Mouse (Mus musculus) kidney, embryonic 14.5 days (tissue): ENCODE measurements around the gene Rnpc3. TPM values are rescaled to one million over a fixed set of nuclear protein-coding genes. Genes with fewer than 3 reads are reported as not detected.
"Not testable (repeated sequence)": the region's sequence is repeated elsewhere in the genome, so short reads cannot be mapped to it uniquely, and the experiment has no call there.

ENCODE experiments used
- ATAC-seq: fragments of 200-750 bp; cut with Nextera tagmentation; 2 replicates; pipeline ENCODE4 v1.8.0; 2017; ENCODE audit warnings: moderate number of reproducible peaks, mild to moderate bottlenecking, moderate TSS enrichment, moderate library complexity; ENCODE audit not compliant: low FRiP score, low TSS enrichment
- H3K27ac ChIP-seq: fragments of 300-500 bp; sonication (generic); 2 replicates; pipeline ENCODE4 v1.5.1; 2014; ENCODE audit warnings: low read depth, mild to moderate bottlenecking, low read length, moderate library complexity, mixed read lengths
- H3K27me3 ChIP-seq: fragments of 300-500 bp; sonication (generic); 2 replicates; pipeline ENCODE4 v1.6.1; 2014; ENCODE audit warnings: mild to moderate bottlenecking, low read length; ENCODE audit not compliant: control insufficient read depth, insufficient read depth
- H3K36me3 ChIP-seq: fragments of 300-500 bp; sonication (generic); 2 replicates; pipeline ENCODE4 v1.6.1; 2014; ENCODE audit warnings: low read length, mixed read lengths; ENCODE audit not compliant: control insufficient read depth, insufficient read depth
- H3K4me1 ChIP-seq: fragments of 300-500 bp; sonication (generic); 2 replicates; pipeline ENCODE4 v1.6.1; 2014; ENCODE audit warnings: low read length, mixed read lengths; ENCODE audit not compliant: control insufficient read depth, insufficient read depth
- H3K4me2 ChIP-seq: fragments of 300-500 bp; sonication (generic); replicated peaks from 2 replicates; pipeline ENCODE4 v1.6.1; 2014; ENCODE audit warnings: low read depth, mild to moderate bottlenecking, low read length
- H3K4me3 ChIP-seq: fragments of 300-500 bp; sonication (generic); 2 replicates; pipeline ENCODE4 v1.5.1; 2014; ENCODE audit warnings: mild to moderate bottlenecking, low read length
- H3K9ac ChIP-seq: fragments of 300-500 bp; sonication (generic); 2 replicates; pipeline ENCODE4 v1.6.1; 2014; ENCODE audit warnings: low read depth, mild to moderate bottlenecking, low read length, moderate library complexity
- H3K9me3 ChIP-seq: fragments of 300-500 bp; sonication (generic); 2 replicates; pipeline ENCODE4 v1.6.1; 2016; ENCODE audit warnings: low read length; ENCODE audit not compliant: control insufficient read depth
- WGBS: fragments of 180-500 bp; shearing (Covaris S2); extraction: QIAGEN DNeasy Blood & Tissue Kit; methylation state at CpG from one replicate; pipeline ENCODE4 v1.1.7; 2014; 5-methylcytosine and 5-hydroxymethylcytosine counted together
- polyA plus RNA-seq: library from polyadenylated mRNA; unstranded; fragments of >200 nt; fragmentation: Nextera tagmentation; extraction: Ambion mirVana; gene quantifications from 2 replicates; pipeline ENCODE4 v1.2.1, GENCODE M21; 2014

The Rnpc3 gene
- 39.9 and 41.7 TPM in 2 replicates for polyA plus RNA-seq

GRCm38 (mm10) chr3:113629606-113630359 lies at the start of gene Rnpc3:
Gene Rnpc3 (minus strand): TSS chr3:113630149.
- Histone ChIP-seq H3K27ac (peak within 1 kb of the TSS; percentile 98), H3K36me3 (peaks cover 3% of the 10 kb centered on the region; the same call in 1 of the 2 replicates), H3K9ac (peak within 1 kb of the TSS; percentile 80), H3K4me2 (peak within 1 kb of the TSS; percentile 72), H3K9me3 (no peaks in the 10 kb centered on the region), H3K27me3 (no peaks in the 10 kb centered on the region), H3K4me3 (peak within 1 kb of the TSS; percentile 53), H3K4me1 (0 out of 2 replicates have a peak, but pooled peaks cover 2% of the 10 kb centered on the region)
- peak; percentile 99 for ATAC-seq
- WGBS: under 1% methylated on average over 60 of the region's 70 CpGs

- H3K9me3 ChIP-seq: no peaks in the 10 kb centered on the region
- H3K4me2 ChIP-seq: no peak overlapping the region
- peak; percentile 82; the same call in 1 of the 2 replicates for ATAC-seq
- no peaks in the 10 kb centered on the region for H3K27me3 ChIP-seq
- H3K27ac ChIP-seq: no peak overlapping the region
- H3K4me1 ChIP-seq: no peaks in the 10 kb centered on the region
- H3K4me3 ChIP-seq: no peak overlapping the region
- H3K36me3 ChIP-seq: no peaks in the 10 kb centered on the region
- WGBS: 57% methylated on average over 2 of the region's 2 CpGs
- H3K9ac ChIP-seq: no peak overlapping the region
Measured at GRCm38 (mm10) chr3:113656940-113657339, 27.0 kb upstream of the Rnpc3 start.

GRCm38 (mm10) chr3:113654335-113654734 lies 24.4 kb upstream of the Rnpc3 start:
- H3K9ac ChIP-seq: no peak overlapping the region
- no peaks in the 10 kb centered on the region for H3K36me3 ChIP-seq
- H3K4me3 ChIP-seq: no peak overlapping the region
- no peak for ATAC-seq
- H3K27me3 ChIP-seq: no peaks in the 10 kb centered on the region
- 68% methylated on average over 3 of the region's 3 CpGs for WGBS
- H3K9me3 ChIP-seq: no peaks in the 10 kb centered on the region
- no peak overlapping the region for H3K27ac ChIP-seq
- no peak overlapping the region for H3K4me2 ChIP-seq
- H3K4me1 ChIP-seq: no peaks in the 10 kb centered on the region

- H3K27ac ChIP-seq, ATAC-seq, H3K4me2 ChIP-seq, H3K27me3 ChIP-seq, H3K9ac ChIP-seq, H3K36me3 ChIP-seq, H3K9me3 ChIP-seq, H3K4me1 ChIP-seq, H3K4me3 ChIP-seq: not testable (repeated sequence)
- WGBS: 30% methylated on average over 3 of the region's 3 CpGs
Measured at GRCm38 (mm10) chr3:113651386-113651785, 21.4 kb upstream of the Rnpc3 start.

- no peak for ATAC-seq
- 86% methylated on average over 1 of the region's 1 CpGs for WGBS
Measured at GRCm38 (mm10) chr3:113639545-113639944, 9.6 kb upstream of the Rnpc3 start.

GRCm38 (mm10) chr3:113634220-113634619 lies 4.3 kb upstream of the Rnpc3 start:
- no peaks in the 10 kb centered on the region for H3K27me3 ChIP-seq
- 0 out of 2 replicates have a peak, but pooled peaks cover 2% of the 10 kb centered on the region for H3K4me1 ChIP-seq
- H3K9ac ChIP-seq: no peak overlapping the region
- no peak overlapping the region for H3K4me3 ChIP-seq
- H3K27ac ChIP-seq: no peak overlapping the region
- H3K9me3 ChIP-seq: no peaks in the 10 kb centered on the region
- no peak for ATAC-seq
- no peaks in the 10 kb centered on the region for H3K36me3 ChIP-seq
- no peak overlapping the region for H3K4me2 ChIP-seq

More at GRCm38 (mm10) chr3:113639545-113639944, 9.6 kb upstream of the Rnpc3 start:
- H3K9me3 ChIP-seq: no peaks in the 10 kb centered on the region
- H3K36me3 ChIP-seq: no peaks in the 10 kb centered on the region
- H3K27ac ChIP-seq: no peak overlapping the region
- H3K9ac ChIP-seq: no peak overlapping the region
- no peaks in the 10 kb centered on the region for H3K27me3 ChIP-seq
- H3K4me3 ChIP-seq: no peak overlapping the region
- no peaks in the 10 kb centered on the region for H3K4me1 ChIP-seq
- H3K4me2 ChIP-seq: no peak overlapping the region

GRCm38 (mm10) chr3:113631611-113632010 lies 1.7 kb upstream of the Rnpc3 start:
- H3K4me3 ChIP-seq: no peak overlapping the region
- H3K27ac ChIP-seq: no peak overlapping the region
- H3K36me3 ChIP-seq: no peaks in the 10 kb centered on the region; the same call in 1 of the 2 replicates
- H3K4me1 ChIP-seq: 0 out of 2 replicates have a peak, but pooled peaks cover 2% of the 10 kb centered on the region
- no peak overlapping the region for H3K4me2 ChIP-seq
- H3K9ac ChIP-seq: no peak overlapping the region
- no peaks in the 10 kb centered on the region for H3K27me3 ChIP-seq
- no peak for ATAC-seq
- no peaks in the 10 kb centered on the region for H3K9me3 ChIP-seq

GRCm38 (mm10) chr3:113630564-113630963 lies 615 bp upstream of the Rnpc3 start:
- WGBS: 16% methylated on average over 13 of the region's 13 CpGs
- no peaks in the 10 kb centered on the region for H3K9me3 ChIP-seq

GRCm38 (mm10) chr3:113606599-113606998 lies 23.4 kb downstream of the Rnpc3 start, which contains the start of gene Amy1:
Gene Amy1 (minus strand): TSS chr3:113606699.
- H3K27ac ChIP-seq: no peak within 1 kb of the TSS

More at GRCm38 (mm10) chr3:113630564-113630963, 615 bp upstream of the Rnpc3 start:
- Histone ChIP-seq H3K9ac (peak overlapping the region; percentile 80), H3K4me1 (0 out of 2 replicates have a peak, but pooled peaks cover 2% of the 10 kb centered on the region), H3K36me3 (peaks cover 3% of the 10 kb centered on the region; the same call in 1 of the 2 replicates), H3K27ac (peak overlapping the region; percentile 98), H3K4me3 (peak overlapping the region; percentile 53), H3K27me3 (no peaks in the 10 kb centered on the region), H3K4me2 (peak overlapping the region; percentile 72)
- ATAC-seq: 0 out of 2 replicates have a peak, but pooled peaks have one; percentile 7

More at GRCm38 (mm10) chr3:113606599-113606998, 23.4 kb downstream of the Rnpc3 start, which contains the start of gene Amy1:
- no peaks in the 10 kb centered on the region for H3K4me1 ChIP-seq
- H3K9ac ChIP-seq: no peak within 1 kb of the TSS
- WGBS: 90% methylated on average over 2 of the region's 2 CpGs
- peaks cover 19% of the 10 kb centered on the region for H3K36me3 ChIP-seq
- no peak within 1 kb of the TSS for H3K4me3 ChIP-seq
- no peaks in the 10 kb centered on the region for H3K27me3 ChIP-seq
- no peak for ATAC-seq
- no peak within 1 kb of the TSS for H3K4me2 ChIP-seq
- no peaks in the 10 kb centered on the region for H3K9me3 ChIP-seq
